Mouse (Mus musculus): ENCODE measurements around the gene Klhdc7a. TPM values are rescaled to one million over a fixed set of nuclear protein-coding genes. Genes with fewer than 3 reads are reported as not detected.

Klhdc7a gene
- total RNA-seq, 2 experiments from 2014 or later: 0.99 to 1.9 TPM

Small RNAs within 50 kb of the gene (microRNA-seq; reads per million reads assigned to microRNA genes)
- gene Mir2139: not detected

Other genes with a start within 250 kb of the Klhdc7a start
- not detected for gene Pax7, start 134.5 kb downstream of the Klhdc7a start, total RNA-seq (2021)

All from heart, postnatal 25 days (tissue).